Mouse (Mus musculus) heart, embryonic 16.5 days (tissue): ENCODE data around the gene Gm49320. TPM values are rescaled to one million over a fixed set of nuclear protein-coding genes. Genes with fewer than 3 reads are reported as not detected.
A peak's percentile ranks its signal among the peaks of the same experiment; 100 is the strongest.

Experiments used
- ATAC-seq: fragments of 200-750 bp; cut with Nextera tagmentation; replicated peaks from 2 replicates; pipeline ENCODE4 v1.8.0; 2017; ENCODE audit warnings: moderate number of reproducible peaks; ENCODE audit not compliant: insufficient read depth, low FRiP score; ENCODE audit errors: extremely low read depth
- H3K27ac ChIP-seq: fragments of 300-500 bp; sonication (generic); 2 replicates; pipeline ENCODE4 v1.5.1; 2014; ENCODE audit warnings: mild to moderate bottlenecking, low read length, control low read depth, moderate library complexity
- H3K27me3 ChIP-seq: fragments of 300-500 bp; sonication (generic); 2 replicates; pipeline ENCODE4 v1.6.1; 2014; ENCODE audit warnings: low read length, mixed read lengths; ENCODE audit not compliant: control insufficient read depth, insufficient read depth
- H3K36me3 ChIP-seq: fragments of 300-500 bp; sonication (generic); 2 replicates; pipeline ENCODE4 v1.6.1; 2014; ENCODE audit not compliant: control insufficient read depth, insufficient read depth
- H3K4me1 ChIP-seq: fragments of 300-500 bp; sonication (generic); 2 replicates; pipeline ENCODE4 v1.6.1; 2014; ENCODE audit warnings: low read length, mixed read lengths; ENCODE audit not compliant: control insufficient read depth, insufficient read depth
- H3K4me2 ChIP-seq: fragments of 300-500 bp; sonication (generic); 2 replicates; pipeline ENCODE4 v1.6.1; 2014; ENCODE audit warnings: low read depth, mild to moderate bottlenecking, control low read depth, low read length
- H3K4me3 ChIP-seq: fragments of 300-500 bp; sonication (generic); 2 replicates; pipeline ENCODE4 v1.5.1; 2014; ENCODE audit warnings: mild to moderate bottlenecking, control low read depth, low read length
- H3K9ac ChIP-seq: fragments of 300-500 bp; sonication (generic); 2 replicates; pipeline ENCODE4 v1.6.1; 2014; ENCODE audit warnings: low read length, control low read depth
- H3K9me3 ChIP-seq: fragments of 300-500 bp; sonication (generic); replicated peaks from 2 replicates; pipeline ENCODE4 v1.6.1; 2016; ENCODE audit warnings: low read length; ENCODE audit not compliant: control insufficient read depth
- WGBS: fragments of 180-500 bp; shearing (Covaris S2); extraction: QIAGEN DNeasy Blood & Tissue Kit; methylation state at CpG from one replicate; pipeline ENCODE4 v1.1.7; 2014; 5-methylcytosine and 5-hydroxymethylcytosine counted together
- polyA plus RNA-seq: library from polyadenylated mRNA; unstranded; fragments of >200 nt; fragmentation: Nextera tagmentation; extraction: Ambion mirVana; gene quantifications from 2 replicates; pipeline ENCODE4 v1.2.1, GENCODE M21; 2015

Gm49320 gene
- polyA plus RNA-seq, 1 experiment from 2014 or later: 0.81 TPM

DNA sequence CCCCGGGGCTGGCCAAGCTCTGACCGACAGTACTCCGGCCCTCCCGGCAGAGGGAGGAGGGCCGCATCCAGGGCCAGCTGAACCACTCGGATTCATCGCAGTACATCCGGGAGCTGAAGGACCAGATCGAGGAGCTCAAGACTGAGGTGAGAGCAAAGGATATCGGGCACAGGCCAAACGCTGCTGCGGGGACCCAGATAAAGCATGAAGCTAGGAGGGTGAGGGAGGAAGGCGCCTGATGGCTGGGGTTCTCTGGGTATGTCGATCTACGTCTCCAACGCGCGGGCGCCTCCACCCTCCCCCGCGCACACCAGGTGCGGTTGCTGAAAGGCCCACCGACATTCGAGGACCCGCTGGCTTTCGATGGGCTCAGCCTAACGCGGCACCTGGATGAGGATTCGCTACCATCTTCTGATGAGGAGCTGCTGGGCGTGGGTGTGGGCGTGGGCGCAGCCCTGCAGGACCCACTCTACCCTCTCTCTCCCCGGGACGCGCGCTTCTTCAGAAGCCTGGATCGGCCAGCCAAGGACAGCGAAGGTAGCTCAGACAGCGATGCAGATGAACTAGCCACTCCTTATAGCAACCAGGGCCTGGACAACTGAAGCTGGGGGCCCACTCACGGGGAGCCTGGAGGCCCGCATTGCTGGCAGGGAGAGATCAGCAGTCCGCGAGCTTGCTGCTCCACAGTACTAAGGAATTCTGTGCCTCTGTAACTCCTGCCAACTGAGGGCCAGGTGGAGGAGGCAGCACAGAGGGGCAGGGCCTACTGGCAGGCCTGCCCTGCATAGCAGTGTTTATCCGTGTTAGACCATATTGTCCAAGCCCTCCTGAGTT lies 32.3 kb upstream of the Gm49320 start:
- no peak overlapping the region for H3K27ac ChIP-seq
- H3K27me3 ChIP-seq: peaks cover 26% of the 10 kb centered on the region
- peaks cover 5% of the 10 kb centered on the region for H3K4me1 ChIP-seq
- no peaks in the 10 kb centered on the region; the same call in 1 of the 2 replicates for H3K36me3 ChIP-seq
- WGBS: 16% methylated on average over 44 of the region's 44 CpGs
- peak; percentile 37; the same call in 1 of the 2 replicates for ATAC-seq
- peak overlapping the region; percentile 45 for H3K4me2 ChIP-seq
- H3K9ac ChIP-seq: peak overlapping the region; percentile 45
- H3K4me3 ChIP-seq: peak overlapping the region; percentile 23
- H3K9me3 ChIP-seq: no peaks in the 10 kb centered on the region; the same call in 1 of the 2 replicates

DNA sequence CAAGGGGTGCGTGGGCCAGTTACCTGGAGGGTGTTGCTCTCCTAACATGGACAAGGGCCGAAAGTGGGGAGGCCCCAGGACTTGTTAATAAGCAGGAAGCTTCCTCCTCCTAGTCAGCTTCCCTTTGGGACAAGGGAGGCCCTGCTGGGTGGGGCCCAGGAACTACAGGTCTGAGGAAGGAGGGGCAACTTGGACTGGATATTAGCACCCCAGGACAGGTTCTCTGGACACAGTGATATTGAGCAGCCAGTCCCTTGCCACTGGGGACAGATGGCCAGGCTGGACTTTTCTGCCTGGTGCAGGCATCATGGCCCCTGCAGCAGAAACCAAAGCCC lies 31.7 kb upstream of the Gm49320 start:
- Histone ChIP-seq H3K27ac (no peak overlapping the region), H3K9ac (no peak overlapping the region), H3K27me3 (peaks cover 26% of the 10 kb centered on the region), H3K4me2 (no peak overlapping the region; the same call in 1 of the 2 replicates), H3K4me1 (peaks cover 5% of the 10 kb centered on the region), H3K4me3 (no peak overlapping the region), H3K36me3 (no peaks in the 10 kb centered on the region; the same call in 1 of the 2 replicates), H3K9me3 (no peaks in the 10 kb centered on the region; the same call in 1 of the 2 replicates)
- WGBS: 61% methylated on average over 2 of the region's 2 CpGs
- ATAC-seq: no peak

DNA sequence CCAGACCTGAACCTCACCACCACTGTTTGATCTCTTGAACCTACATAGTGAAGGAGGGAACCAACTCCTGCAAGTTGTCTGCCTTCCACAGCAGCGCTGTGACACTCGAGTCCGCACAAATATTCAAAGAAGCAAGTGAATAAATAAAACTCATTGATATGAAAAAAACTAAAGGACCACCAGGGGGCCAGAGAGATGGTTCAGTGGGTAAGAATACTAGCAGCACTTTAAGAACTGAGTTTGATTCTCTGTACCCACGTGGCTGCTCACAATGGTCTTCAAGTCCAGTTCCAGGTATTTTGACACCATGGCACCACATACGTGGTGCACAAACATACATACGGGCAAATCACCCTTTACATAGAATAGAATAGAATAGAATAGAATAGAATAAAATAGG lies 27.6 kb upstream of the Gm49320 start:
- Histone ChIP-seq H3K27ac (no peak overlapping the region), H3K4me1 (peaks cover 20% of the 10 kb centered on the region), H3K9me3 (no peaks in the 10 kb centered on the region; the same call in 1 of the 2 replicates), H3K9ac (no peak overlapping the region), H3K4me2 (no peak overlapping the region), H3K36me3 (no peaks in the 10 kb centered on the region; the same call in 1 of the 2 replicates), H3K4me3 (no peak overlapping the region), H3K27me3 (peaks cover 33% of the 10 kb centered on the region)
- 75% methylated on average over 6 of the region's 6 CpGs for WGBS
- ATAC-seq: no peak

GRCm38 (mm10) chr8:4212809-4213209 lies 25.9 kb upstream of the Gm49320 start:
- peaks cover 43% of the 10 kb centered on the region for H3K27me3 ChIP-seq
- H3K27ac ChIP-seq: no peak overlapping the region
- H3K9ac ChIP-seq: peak overlapping the region; percentile 54
- H3K4me3 ChIP-seq: peak overlapping the region; percentile 41
- no peaks in the 10 kb centered on the region; the same call in 1 of the 2 replicates for H3K9me3 ChIP-seq
- no peaks in the 10 kb centered on the region; the same call in 1 of the 2 replicates for H3K36me3 ChIP-seq
- H3K4me1 ChIP-seq: peaks cover 27% of the 10 kb centered on the region
- 1% methylated on average over 25 of the region's 25 CpGs for WGBS
- peak overlapping the region; percentile 76 for H3K4me2 ChIP-seq
- 0 out of 2 replicates have a peak, but pooled peaks have one; percentile 2 for ATAC-seq

GRCm38 (mm10) chr8:4213210-4214005 lies 25.3 kb upstream of the Gm49320 start:
- H3K9me3 ChIP-seq: no peaks in the 10 kb centered on the region; the same call in 1 of the 2 replicates
- 4% methylated on average over 18 of the region's 18 CpGs for WGBS
- H3K4me3 ChIP-seq: peak overlapping the region; percentile 41
- ATAC-seq: peak; percentile 57
- peaks cover 49% of the 10 kb centered on the region for H3K27me3 ChIP-seq
- H3K4me1 ChIP-seq: peaks cover 27% of the 10 kb centered on the region
- peak overlapping the region; percentile 76 for H3K4me2 ChIP-seq
- no peak overlapping the region for H3K27ac ChIP-seq
- peak overlapping the region; percentile 54 for H3K9ac ChIP-seq
- H3K36me3 ChIP-seq: no peaks in the 10 kb centered on the region; the same call in 1 of the 2 replicates

DNA sequence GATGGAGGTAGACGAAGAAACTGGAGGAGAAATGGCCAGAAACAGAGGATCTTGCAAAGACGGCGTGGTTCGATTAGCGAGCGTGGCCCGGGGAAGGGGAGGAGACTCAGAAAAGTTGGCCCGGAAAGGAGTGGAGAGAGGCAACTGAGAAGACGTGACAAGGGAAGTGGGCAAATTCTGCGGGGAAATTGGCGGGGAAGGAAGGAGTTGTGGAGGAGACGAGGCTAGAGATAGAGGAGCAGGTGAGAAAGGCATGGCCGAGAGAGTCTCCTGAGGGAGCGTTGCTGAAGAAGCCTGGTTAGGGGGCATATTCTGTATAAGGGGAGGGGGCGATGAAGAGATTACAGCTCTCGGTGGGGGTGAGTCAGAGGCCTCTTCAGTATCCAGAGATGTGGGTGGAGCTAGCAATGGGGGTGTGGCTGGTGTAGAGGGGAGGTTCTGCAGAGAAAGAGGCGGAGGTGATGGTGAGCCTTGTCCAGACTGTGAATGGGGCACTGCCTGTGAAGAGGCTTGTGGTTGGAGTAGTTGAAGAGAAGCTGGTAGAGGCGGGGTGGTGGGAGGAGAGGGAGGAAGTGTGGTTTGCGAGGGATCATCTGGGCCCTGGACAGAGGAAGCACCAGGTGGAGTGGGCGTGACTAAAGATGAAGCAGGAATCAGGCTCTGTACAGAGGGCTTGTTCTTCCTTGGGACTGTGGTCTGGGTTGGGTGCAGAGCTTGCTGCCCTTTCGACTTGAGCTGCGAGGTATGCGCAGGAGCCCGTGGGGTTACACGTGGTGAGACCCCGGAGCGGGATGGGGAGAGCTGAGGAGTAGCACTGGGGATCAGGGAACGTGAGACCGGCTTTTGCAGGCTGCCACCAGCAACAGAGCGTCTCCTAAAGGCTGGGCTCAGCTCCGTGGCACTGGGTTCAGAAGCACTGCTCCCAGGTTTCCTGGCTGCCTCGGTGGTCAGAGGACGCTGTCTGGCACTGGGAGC lies 24.4 kb upstream of the Gm49320 start:
- Histone ChIP-seq H3K9me3 (no peaks in the 10 kb centered on the region; the same call in 1 of the 2 replicates), H3K4me3 (peak overlapping the region; percentile 41), H3K36me3 (no peaks in the 10 kb centered on the region; the same call in 1 of the 2 replicates), H3K27me3 (peaks cover 51% of the 10 kb centered on the region), H3K9ac (0 out of 2 replicates have a peak overlapping the region, but pooled peaks have one; percentile 20), H3K4me2 (peak overlapping the region; percentile 76), H3K4me1 (peaks cover 27% of the 10 kb centered on the region), H3K27ac (no peak overlapping the region)
- 3% methylated on average over 33 of the region's 33 CpGs for WGBS
- ATAC-seq: peak; percentile 12; the same call in 1 of the 2 replicates

DNA sequence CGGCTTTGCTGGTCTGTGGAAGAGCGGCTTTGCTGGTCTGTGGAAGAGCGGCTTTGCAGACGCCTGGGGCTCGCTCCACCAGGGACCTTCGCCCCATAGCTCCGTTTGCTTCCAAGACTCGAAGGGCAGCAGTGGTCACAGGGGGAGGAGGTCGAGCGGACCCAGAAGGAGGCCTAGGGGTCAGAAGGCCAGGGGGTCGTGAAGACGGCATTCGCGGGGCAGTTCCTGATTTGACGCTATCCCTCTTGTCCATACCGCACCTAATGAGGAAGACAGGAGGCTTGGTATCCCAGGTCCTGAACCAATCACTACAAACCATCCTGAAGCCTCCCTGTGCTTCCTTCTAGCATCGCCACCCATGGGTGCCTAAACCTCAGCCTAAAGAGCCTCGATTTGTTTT lies 22.4 kb upstream of the Gm49320 start:
- Histone ChIP-seq H3K4me2 (peak overlapping the region; percentile 95), H3K36me3 (no peaks in the 10 kb centered on the region), H3K4me1 (peaks cover 27% of the 10 kb centered on the region), H3K4me3 (peak overlapping the region; percentile 65), H3K9me3 (no peaks in the 10 kb centered on the region), H3K27ac (no peak overlapping the region), H3K27me3 (peaks cover 53% of the 10 kb centered on the region), H3K9ac (no peak overlapping the region)
- ATAC-seq: no peak
- 13% methylated on average over 18 of the region's 18 CpGs for WGBS
